Mouse (Mus musculus) adrenal gland, adult 18-20 months (tissue): Measurements from ENCODE around the gene I830077J02Rik. TPM values are rescaled to one million over a fixed set of nuclear protein-coding genes. Genes with fewer than 3 reads are reported as not detected.

Experiments used
- DNase-seq, 2 experiments: peaks; one replicate each; pipeline ENCODE4 v3.0.0; 2021 to 2022; ENCODE audit warnings: low spot score in 2 of 2
- total RNA-seq, 2 experiments: library from RNA; stranded (reverse); gene quantifications; 1 replicate in 1 of 2; 2 replicates in 1 of 2; pipeline ENCODE4 v1.2.3; 2021

The I830077J02Rik gene
- total RNA-seq, 2 experiments from 2014 or later = 1.0 to 1.2 TPM

DNA sequence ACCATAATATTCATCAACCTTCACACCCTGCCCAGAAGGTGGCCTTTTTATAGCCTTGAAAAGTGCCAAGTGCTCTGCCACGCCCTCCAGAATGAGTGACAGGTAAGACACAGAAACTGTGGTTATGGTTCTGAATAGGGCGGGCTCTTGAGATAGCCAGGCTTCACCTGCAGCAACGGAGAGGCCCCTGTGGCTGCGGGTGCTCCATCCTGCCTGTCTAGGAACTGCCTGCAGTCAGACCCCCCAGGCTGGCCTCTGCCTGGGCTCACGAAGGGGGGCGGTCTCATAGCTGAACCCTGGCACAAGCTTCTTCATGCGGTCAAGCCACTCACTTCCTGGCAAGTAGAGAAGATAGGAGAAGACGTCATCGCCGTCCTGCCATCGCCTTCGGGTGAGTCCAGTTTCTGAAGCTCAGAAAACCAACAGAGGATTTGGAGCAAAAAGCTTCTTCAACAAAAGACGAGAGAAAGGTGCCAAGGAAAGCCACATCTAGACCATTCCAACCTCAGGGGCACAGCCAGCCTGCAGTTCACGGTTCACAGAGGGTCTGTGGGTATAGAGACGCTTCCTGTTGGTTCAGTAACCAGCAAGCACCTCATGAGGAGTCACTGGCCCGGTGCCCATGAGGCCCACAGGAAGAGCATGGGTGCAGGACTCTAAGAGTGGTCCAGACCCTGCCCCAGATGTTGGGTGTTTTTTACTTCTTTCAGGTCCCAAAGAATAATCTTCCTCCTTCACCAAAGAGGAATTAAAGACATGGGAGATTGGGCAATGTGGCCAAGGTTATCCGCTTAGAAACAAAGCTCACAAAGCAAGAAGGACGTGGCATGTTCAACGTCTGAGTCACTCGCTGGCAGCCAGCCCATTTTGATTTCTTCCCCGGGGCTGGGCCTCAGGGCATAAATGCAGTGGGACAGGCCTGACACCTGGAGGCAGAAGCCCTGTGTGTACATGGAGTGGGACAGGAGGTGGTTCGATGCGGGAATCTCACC, 37.6 kb downstream of the I830077J02Rik start:
- peak; percentile 96 to 98 for DNase-seq

DNA sequence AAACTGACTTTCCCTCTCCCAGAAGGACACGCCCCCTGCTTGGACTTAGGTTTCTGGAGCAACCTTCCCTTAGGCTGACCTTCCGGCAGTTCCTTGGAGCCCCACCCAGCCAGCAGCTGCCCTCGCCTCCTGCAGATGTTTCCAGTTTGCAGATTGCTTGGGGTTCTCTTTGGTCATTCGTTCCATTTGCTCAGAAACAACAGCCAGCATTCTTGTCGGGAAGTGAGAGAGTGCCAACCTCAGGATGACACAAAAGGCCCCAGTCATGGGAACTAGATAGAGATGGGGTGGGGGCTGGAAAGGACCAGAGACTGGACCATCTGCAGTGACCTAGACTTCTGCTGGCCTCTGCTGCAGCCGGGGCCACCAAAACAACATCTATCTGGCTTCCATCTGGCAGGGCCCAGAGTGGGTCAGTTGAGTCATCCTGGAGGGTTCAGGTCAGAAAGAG, 38.5 kb downstream of the I830077J02Rik start:
- DNase-seq = peak; percentile 37

DNA sequence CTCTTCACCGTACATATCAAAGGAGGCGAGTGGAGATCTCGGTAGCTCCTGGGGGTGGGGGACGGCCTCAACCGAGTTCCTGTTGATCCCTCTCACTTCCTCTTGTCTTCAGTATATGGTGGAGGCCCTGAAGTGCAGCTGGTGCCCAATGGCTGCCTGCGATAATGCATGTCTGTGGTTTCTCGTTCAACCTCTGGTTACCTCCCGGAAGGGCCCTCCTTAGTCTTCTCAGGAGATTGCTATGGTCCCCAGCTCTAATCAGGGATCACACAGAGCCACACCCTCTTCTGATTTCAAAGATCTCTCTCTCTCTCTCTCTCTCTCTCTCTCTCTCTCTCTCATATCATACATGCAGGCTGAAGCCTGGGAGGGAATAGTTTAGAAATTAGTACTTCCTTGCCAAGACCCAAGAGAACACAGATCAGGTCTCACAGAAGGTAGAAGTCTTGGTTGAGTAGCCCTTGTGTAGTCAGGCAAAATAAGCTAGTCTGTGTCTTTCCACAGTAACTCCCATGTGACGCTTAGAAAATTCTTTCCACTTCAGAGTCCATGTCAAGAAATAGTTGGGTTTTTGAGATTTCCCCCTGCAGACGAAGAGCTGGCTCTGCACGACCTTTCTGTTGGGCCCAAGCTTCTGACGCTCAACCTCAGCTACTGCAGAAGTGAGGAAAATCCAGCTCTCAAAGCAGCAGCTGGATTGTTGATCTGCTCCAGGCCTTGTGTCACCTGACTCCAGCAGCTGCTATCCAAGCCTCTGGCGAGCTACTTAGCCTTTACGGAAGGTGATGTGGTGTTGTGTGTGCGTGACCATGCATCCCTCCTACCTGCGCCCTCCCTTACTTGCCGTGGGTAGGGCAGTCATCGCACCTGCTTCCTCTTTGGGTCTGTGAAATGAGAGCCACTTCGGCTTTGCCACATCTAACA, 39.6 kb downstream of the I830077J02Rik start:
- DNase-seq = no peak

DNA sequence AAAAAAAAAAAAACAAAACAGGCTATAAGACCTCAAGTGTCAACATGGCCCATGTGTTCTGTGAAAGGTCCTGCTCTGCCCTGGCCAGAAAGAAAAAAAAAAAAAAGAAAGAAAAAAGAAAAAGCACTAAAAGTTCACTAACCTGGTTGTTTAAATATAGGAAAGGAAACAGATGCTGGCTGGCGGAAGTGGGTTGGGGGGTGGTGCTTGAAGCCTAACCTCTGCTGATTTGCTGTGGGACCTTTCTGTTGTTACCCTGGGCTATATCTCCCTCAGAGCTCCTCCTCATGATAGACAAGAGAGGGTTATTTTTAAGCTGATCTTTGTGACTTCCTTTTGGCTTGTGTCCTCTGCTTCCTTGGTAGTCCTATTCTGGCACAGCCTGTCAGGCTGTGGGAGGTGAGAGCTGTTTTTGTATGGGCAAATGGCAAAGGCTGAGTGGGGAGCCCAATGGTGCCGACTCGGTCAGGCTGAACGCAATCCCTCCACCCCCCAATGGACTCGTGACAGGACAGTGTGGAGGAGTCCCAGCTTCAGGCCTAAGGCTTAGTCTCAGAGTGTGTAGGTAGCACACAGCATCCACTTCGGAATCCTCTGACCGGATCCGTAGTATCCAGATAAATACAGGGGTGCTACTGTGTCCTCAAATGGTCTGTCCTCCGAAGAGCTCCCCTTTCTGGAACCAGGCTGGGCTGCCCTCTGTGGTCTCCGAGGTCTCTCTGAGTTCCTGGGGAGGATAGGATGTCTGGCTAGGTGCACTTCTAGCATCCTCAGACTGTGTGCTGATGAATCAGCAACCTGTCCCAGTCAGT, 40.5 kb downstream of the I830077J02Rik start:
- no peak for DNase-seq

DNA sequence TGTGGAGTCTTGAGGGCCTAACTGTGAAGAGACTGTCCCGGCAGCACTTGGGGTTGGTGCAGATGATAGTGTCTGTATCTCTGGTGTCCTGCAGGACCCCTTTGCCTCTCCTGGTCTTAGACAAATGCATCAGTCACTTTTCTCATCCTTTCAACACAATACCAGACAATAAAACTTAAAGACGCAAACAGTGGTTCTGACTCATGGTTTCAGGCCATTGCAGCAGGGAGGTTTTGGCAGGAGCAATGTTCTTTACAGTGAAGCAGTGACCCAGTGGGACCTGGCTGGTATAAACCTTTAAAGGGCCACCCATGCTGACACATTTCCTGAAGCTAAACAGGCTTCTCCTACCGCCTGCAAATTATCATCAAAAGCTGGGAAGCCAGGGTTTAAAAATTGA, 41.3 kb downstream of the I830077J02Rik start:
- no peak for DNase-seq

DNA sequence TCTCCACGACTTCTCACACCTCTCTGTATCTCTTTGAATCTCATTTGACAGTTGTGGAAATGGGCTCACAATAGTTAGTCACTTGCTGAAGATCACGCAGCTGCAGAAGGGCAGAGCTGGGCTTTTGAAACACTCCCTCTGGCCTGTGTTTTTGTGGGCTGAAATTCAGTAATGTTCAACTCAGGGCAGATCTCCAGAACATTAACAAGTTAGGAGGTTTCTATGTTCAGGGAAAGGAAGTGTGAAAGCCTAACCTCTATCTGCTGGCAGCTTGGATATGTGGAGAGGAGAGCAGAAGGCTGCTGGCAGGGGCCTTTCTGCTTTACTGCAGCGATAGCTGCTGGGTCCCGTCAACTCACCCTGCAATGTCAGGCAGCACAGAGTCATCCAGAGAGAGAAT, 42.2 kb downstream of the I830077J02Rik start:
- DNase-seq = no peak

DNA sequence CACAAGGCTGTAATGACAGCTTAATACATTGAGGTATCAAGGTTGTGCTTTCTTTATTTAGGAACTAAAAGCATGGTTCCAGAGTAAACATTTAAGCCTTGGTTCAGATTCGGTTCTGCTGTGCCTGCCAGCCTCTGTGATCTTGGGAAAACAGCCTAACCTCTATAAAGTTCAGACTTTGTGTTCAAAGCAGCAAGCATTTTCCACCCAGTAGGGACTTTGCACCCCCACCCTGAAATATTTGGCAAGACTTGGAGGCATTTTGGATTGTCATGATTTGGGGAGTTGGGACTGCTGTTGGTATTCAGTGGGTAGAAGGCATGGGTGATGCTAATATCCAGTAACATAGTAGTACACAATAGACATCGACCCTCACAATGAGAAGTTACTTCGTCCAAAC, 43.5 kb downstream of the I830077J02Rik start:
- DNase-seq = no peak

DNA sequence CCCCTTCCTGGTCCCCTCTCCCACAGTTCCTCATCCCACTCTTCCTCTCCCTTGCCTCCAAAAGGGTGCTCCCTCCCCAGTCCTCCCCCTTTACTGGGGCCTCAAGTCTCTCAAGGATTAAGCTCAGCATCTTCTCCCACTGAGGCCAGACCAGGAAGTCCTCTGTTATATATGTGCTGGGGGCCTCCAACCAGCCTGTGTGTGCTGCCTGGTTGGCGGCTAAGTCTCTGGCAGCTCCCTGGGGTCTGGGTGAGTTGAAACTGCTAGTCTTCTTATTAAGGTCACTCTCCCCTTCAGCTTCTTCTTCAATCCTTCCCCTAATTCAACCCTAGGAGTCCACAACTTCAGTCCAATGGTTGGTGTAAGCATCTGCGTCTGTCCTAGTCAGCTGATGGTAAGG, 49.4 kb downstream of the I830077J02Rik start:
- DNase-seq = no peak

DNA sequence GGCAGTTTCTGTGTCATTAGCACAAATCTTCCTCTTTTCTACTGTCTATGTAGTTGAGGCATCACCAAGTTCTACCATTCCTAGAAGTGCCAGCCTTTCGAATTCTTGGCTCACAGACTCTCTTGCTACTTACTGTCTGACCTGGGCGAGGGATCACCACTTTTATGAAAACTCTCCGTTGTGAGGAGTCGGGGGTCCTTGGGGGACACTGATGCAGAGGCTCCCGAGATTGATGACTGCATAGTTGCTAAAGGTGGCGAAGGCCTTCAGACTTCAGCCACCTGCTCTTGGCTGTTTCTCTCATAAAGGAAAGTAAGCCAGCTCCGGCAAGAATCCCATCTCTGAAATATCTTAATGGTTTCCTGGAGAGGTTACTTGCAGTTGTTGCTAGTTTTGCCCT, 50.4 kb downstream of the I830077J02Rik start:
- DNase-seq = no peak

DNA sequence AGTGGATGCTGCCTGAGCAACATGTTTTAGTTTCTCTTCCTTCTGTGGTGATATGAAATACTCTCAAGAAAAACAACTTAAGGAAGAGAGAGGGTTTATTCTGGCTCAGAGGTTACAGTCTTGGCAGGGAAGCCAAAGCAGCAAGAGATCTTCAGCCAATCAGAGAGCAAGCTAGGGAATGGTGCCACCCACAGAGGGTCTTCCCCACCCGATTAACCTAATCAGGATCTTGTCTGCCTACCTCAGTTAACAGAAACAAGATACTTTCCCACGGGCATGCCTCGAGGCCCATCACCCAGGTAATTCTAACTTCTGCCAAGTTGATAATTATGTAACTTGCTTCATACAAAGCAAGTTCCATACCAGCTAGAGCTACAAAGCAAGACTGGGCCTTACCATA, 52.0 kb downstream of the I830077J02Rik start:
- no peak for DNase-seq

DNA sequence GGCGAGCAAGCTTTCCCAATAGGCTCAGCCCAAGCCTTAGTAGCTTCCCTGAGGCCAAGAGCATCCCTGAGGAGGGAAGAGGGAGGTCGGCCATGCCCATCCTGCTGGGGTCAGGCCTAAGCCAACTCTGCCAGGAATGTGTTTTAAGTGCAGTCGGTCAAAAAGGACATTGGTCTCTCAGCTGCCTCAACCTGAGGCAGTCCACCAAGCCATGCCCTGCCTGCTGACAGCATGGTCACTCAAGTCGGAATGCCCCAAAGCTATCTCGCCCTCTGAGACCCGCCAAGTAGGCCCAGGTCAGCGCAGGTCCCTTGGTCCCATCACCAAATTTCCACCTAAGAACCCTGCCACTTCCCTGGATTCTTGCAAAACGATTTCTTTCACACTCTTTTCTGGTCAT, 53.7 kb downstream of the I830077J02Rik start:
- DNase-seq = no peak

DNA sequence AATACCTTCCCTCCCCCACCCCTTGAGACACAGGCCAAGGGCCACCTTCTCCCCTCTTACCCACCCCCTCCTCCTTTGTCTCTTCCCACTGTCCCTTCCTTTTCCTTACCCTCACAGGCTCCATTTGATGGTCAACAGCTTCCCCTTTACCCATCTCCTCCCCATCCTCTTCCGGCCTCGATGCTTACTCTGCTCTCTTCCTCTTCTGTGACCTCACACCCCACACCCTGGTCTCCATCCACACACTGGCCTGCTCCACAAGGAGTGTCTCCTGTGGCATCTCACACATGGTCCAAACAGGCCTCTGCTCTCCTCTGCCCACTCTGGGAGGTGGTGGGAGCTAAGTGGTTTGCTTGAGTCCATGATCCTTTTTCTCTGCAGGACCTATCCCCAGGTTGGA, 54.5 kb downstream of the I830077J02Rik start:
- DNase-seq = peak in 1 of 2 experiments; percentile 17

DNA sequence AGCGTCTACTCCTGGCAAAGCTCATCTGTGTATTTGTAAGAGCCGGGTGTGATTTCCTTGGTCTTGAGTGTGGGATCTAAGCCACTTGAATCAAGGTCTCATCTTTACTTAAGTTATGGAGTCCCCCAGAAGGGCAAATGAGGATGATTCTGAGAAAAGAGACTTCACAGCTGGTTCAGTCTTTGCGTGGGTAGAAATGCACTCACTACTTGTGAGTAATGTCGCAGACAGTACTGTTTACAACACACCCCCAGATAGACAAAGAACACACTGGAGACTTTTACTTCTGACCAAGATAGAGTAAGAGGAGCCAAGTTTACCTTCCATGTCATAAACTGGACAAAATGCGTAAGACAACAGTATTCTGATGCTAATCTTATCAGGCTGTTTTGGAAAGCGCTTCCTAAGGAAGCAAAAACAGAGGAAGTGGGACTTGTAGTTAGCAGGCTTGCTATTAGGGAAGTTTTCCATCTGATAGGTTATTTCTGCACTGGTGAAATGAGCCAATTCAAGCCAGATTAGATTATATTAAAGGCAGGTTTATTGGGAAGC, 55.1 kb downstream of the I830077J02Rik start:
- DNase-seq = no peak

DNA sequence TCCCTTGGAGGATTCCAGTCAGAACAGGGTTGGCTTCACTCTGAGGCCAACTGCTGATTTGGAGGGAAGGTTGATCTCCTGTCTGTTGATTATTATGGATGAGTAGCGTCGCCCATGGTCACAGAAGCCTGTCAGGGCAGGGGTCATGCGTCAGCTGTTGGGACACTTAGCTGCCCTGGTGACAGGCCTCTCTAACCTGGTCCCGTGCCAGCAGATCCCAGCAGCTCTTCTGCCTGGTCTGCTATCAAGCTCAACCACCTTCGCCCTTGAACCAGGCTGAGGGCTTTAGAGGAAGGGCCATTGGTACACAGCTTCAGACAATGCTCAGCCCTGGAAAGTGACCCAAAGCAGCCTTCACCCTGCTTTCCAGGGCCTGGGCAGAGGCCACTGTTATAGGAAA, 56.4 kb downstream of the I830077J02Rik start:
- DNase-seq = peak in 1 of 2 experiments; percentile 51

Other genes with a start within 250 kb of the I830077J02Rik start
- 10 to 100 TPM; 18.5 to 18.9 TPM for gene Ddx20, start 245.1 kb downstream of the I830077J02Rik start, total RNA-seq
- gene Inka2, start 228.1 kb downstream of the I830077J02Rik start, total RNA-seq = 1 to 10 TPM; 3.8 to 3.9 TPM
- gene Rap1a, start 131.3 kb downstream of the I830077J02Rik start, total RNA-seq = 100 to 1,000 TPM; 135 to 179 TPM
- under 1 TPM; 0.33 to 0.80 TPM for gene Adora3, start 61.8 kb downstream of the I830077J02Rik start, total RNA-seq
- not detected for gene Tmigd3, start 61.8 kb downstream of the I830077J02Rik start, total RNA-seq
- gene Wdr77, start 26.7 kb upstream of the I830077J02Rik start, total RNA-seq = 10 to 100 TPM; 44.0 to 66.5 TPM
- gene Atp5f1, start 27.4 kb upstream of the I830077J02Rik start, total RNA-seq = 100 to 1,000 TPM; 342 to 391 TPM
- gene Ovgp1, start 41.0 kb upstream of the I830077J02Rik start, total RNA-seq = under 1 TPM; 0.48 to 0.93 TPM
- gene Pifo, start 82.0 kb upstream of the I830077J02Rik start, total RNA-seq = not detected
- gene Chil5, start 100.2 kb upstream of the I830077J02Rik start, total RNA-seq = not detected
- not detected for gene Chia1, start 180.6 kb upstream of the I830077J02Rik start, total RNA-seq
- under 1 TPM; 0.26 to 0.83 TPM for gene Chil3, start 234.9 kb upstream of the I830077J02Rik start, total RNA-seq